Mouse (Mus musculus) gastrocnemius, postnatal 14 days (tissue): Measurements from ENCODE around the gene Zbtb9. TPM values are rescaled to one million over a fixed set of nuclear protein-coding genes. Genes with fewer than 3 reads are reported as not detected.

ENCODE experiments used
- DNase-seq: peaks from one replicate; pipeline ENCODE4 v3.0.0; 2021; ENCODE audit warnings: mixed read lengths
- intact Hi-C: fragments of 180-260 bp; cut with DNase I; formaldehyde crosslinking; loops from one replicate; pipeline ENCODE4 v1.15.1; 2025; ENCODE audit warnings: low total_unique reads
- total RNA-seq, 2 experiments: library from RNA; stranded (reverse); gene quantifications; 2 replicates each; pipeline ENCODE4 v1.2.3; 2021

The Zbtb9 gene
- total RNA-seq, 2 experiments from 2014 or later, result 1.6 to 2.6 TPM

GRCm38 (mm10) chr17:27001889-27002288, 28.9 kb downstream of the Zbtb9 start:
- DNase-seq, result no peak

GRCm38 (mm10) chr17:27004431-27004830, 31.5 kb downstream of the Zbtb9 start:
- intact Hi-C loops, result no loop called here
- DNase-seq, result peak; percentile 40

More at GRCm38 (mm10) chr17:27001889-27002288, 28.9 kb downstream of the Zbtb9 start:
- intact Hi-C loops, result no loop called here

- no peak for DNase-seq
- intact Hi-C loops, result no loop called here
Observed at GRCm38 (mm10) chr17:27004903-27005485, 32.0 kb downstream of the Zbtb9 start.

- intact Hi-C loops, result no loop called here
- no peak for DNase-seq
Observed at GRCm38 (mm10) chr17:27005644-27006043, 32.7 kb downstream of the Zbtb9 start.

- no peak for DNase-seq
- intact Hi-C loops, result no loop called here
Observed at GRCm38 (mm10) chr17:27008277-27008676, 35.3 kb downstream of the Zbtb9 start.

- no peak for DNase-seq
- intact Hi-C loops, result no loop called here
Observed at GRCm38 (mm10) chr17:27011167-27011566, 38.2 kb downstream of the Zbtb9 start.

GRCm38 (mm10) chr17:27011998-27012672, 39.2 kb downstream of the Zbtb9 start:
- intact Hi-C loops, result no loop called here
- DNase-seq, result no peak

- no peak for DNase-seq
- intact Hi-C loops, result no loop called here
Observed at GRCm38 (mm10) chr17:27012909-27013308, 39.9 kb downstream of the Zbtb9 start.

- intact Hi-C loops, result no loop called here
- peak; percentile 85 for DNase-seq
Observed at GRCm38 (mm10) chr17:27017564-27018499, 44.9 kb downstream of the Zbtb9 start.

GRCm38 (mm10) chr17:27018555-27019196, 45.7 kb downstream of the Zbtb9 start:
- intact Hi-C loops, result no loop called here
- no peak for DNase-seq

GRCm38 (mm10) chr17:27021076-27021475, 48.1 kb downstream of the Zbtb9 start:
- intact Hi-C loops, result loop anchor here (10.0 kb wide), 1 partner anchor 174 kb away; no protein-coding TSS in a partner anchor

GRCm38 (mm10) chr17:27021736-27022135, 48.8 kb downstream of the Zbtb9 start:
- no peak for DNase-seq
- intact Hi-C loops, result loop anchor here (10.0 kb wide), 1 partner anchor 173 kb away; no protein-coding TSS in a partner anchor

More at GRCm38 (mm10) chr17:27021076-27021475, 48.1 kb downstream of the Zbtb9 start:
- DNase-seq, result no peak

- DNase-seq, result no peak
- intact Hi-C loops, result loop anchor here (10.0 kb wide), 1 partner anchor 171 kb away; no protein-coding TSS in a partner anchor
Observed at GRCm38 (mm10) chr17:27023342-27023741, 50.4 kb downstream of the Zbtb9 start.

- intact Hi-C loops, result loop anchor here (10.0 kb wide), 1 partner anchor 169 kb away; no protein-coding TSS in a partner anchor
- no peak for DNase-seq
Observed at GRCm38 (mm10) chr17:27025326-27025902, 52.4 kb downstream of the Zbtb9 start.

GRCm38 (mm10) chr17:27025951-27026350, 53.0 kb downstream of the Zbtb9 start:
- no peak for DNase-seq
- intact Hi-C loops, result loop anchor here (10.0 kb wide), 1 partner anchor 169 kb away; no protein-coding TSS in a partner anchor

- intact Hi-C loops, result loop anchor here (10.0 kb wide), 1 partner anchor 167 kb away; no protein-coding TSS in a partner anchor
- peak; percentile 55 for DNase-seq
Observed at GRCm38 (mm10) chr17:27027460-27028283, 54.7 kb downstream of the Zbtb9 start.

GRCm38 (mm10) chr17:27028284-27028795, 55.4 kb downstream of the Zbtb9 start:
- DNase-seq, result peak; percentile 92
- intact Hi-C loops, result loop anchor here (10.0 kb wide), 1 partner anchor 166 kb away; no protein-coding TSS in a partner anchor

- DNase-seq, result no peak
- intact Hi-C loops, result loop anchor here (10.0 kb wide), 1 partner anchor 166 kb away; no protein-coding TSS in a partner anchor
Observed at GRCm38 (mm10) chr17:27028909-27029308, 55.9 kb downstream of the Zbtb9 start, which contains the start of gene Bak1. Gene Bak1, minus strand, starts transcription at chr17:27029009.
